Mouse (Mus musculus) heart, adult 2 months (tissue): ENCODE data around the gene Tceanc2.

Experiments
- CTCF ChIP-seq: fragments of 200-600 bp; IDR thresholded peaks from 2 replicates; pipeline ENCODE4 v1.8.1; 2022; ENCODE audit warnings: antibody characterized with exemption, mild to moderate bottlenecking, moderate library complexity
- POLR2A ChIP-seq: fragments of 200-500 bp; IDR thresholded peaks from 2 replicates; pipeline ENCODE4 v1.6.1; 2011; ENCODE audit warnings: mild to moderate bottlenecking, low read depth, low read length, control low read depth; ENCODE audit not compliant: insufficient read depth

- TF ChIP-seq POLR2A (no peak), CTCF (no peak)
Measured at GRCm38 (mm10) chr4:107221524-107221923, 42.6 kb upstream of the Tceanc2 start.
